Mouse (Mus musculus) lung, adult 2 months (tissue): Measurements from ENCODE around the gene Ung. TPM values are rescaled to one million over a fixed set of nuclear protein-coding genes. Genes with fewer than 3 reads are reported as not detected.

Experiments
- DNase-seq: peaks from one replicate; pipeline ENCODE4 v3.0.0; 2022
- H3K4me1 ChIP-seq: fragments of 200-500 bp; 2 replicates; pipeline ENCODE4 v1.6.1; 2011; ENCODE audit warnings: low read length; ENCODE audit not compliant: control insufficient read depth, insufficient read depth
- H3K4me3 ChIP-seq: fragments of 200-500 bp; replicated peaks from 2 replicates; pipeline ENCODE3; 2011; ENCODE audit warnings: low read depth, mild to moderate bottlenecking, control low read depth, low read length; ENCODE audit errors: extremely low read depth
- CTCF ChIP-seq: fragments of 200-500 bp; IDR thresholded peaks from 2 replicates; pipeline ENCODE4 v1.5.1; 2011; ENCODE audit warnings: mild to moderate bottlenecking, low read length, control low read depth; ENCODE audit not compliant: insufficient read depth
- POLR2A ChIP-seq: fragments of 200-500 bp; IDR thresholded peaks from 2 replicates; pipeline ENCODE4 v1.6.1; 2011; ENCODE audit warnings: low read depth, mild to moderate bottlenecking, control low read depth, low read length, borderline replicate concordance; ENCODE audit errors: extremely low read depth
- WGBS: fragments of 180-500 bp; shearing (Covaris S2); methylation state at CpG from one replicate; pipeline ENCODE4 v1.1.7; 2018; 5-methylcytosine and 5-hydroxymethylcytosine counted together
- polyA plus RNA-seq: library from polyadenylated mRNA; depleted of rRNA; stranded (reverse); fragments of >200 nt; gene quantifications from 2 replicates; pipeline ENCODE4 v1.2.3, GENCODE M21; 2012; rRNA removed

Gene Ung
- polyA plus RNA-seq: 2.2 and 3.0 TPM in 2 replicates

- no peak for TF ChIP-seq POLR2A
- no peak for TF ChIP-seq CTCF
- Histone ChIP-seq H3K4me3 (peak within 1 kb of the TSS; percentile 78), H3K4me1 (no peaks in the 10 kb centered on the region)
- DNase-seq: no peak
- WGBS: 2% methylated on average over 27 of the region's 29 CpGs
Observed at GRCm38 (mm10) chr5:114130211-114130605, at the start of gene Ung. Ung (plus strand) TSS chr5:114130386.

GRCm38 (mm10) chr5:114085501-114085900 lies 44.7 kb upstream of the Ung start:
- no peak for TF ChIP-seq POLR2A
- DNase-seq: no peak
- Histone ChIP-seq H3K4me1 (no peaks in the 10 kb centered on the region), H3K4me3 (no peak overlapping the region)
- 66% methylated on average over 14 of the region's 14 CpGs for WGBS

- TF ChIP-seq POLR2A (no peak), CTCF (no peak)
- DNase-seq: no peak
- H3K4me1 ChIP-seq: no peaks in the 10 kb centered on the region
- no peak overlapping the region for H3K4me3 ChIP-seq
- WGBS: 57% methylated on average over 12 of the region's 12 CpGs
Observed at GRCm38 (mm10) chr5:114087875-114088480, 42.2 kb upstream of the Ung start.

- 22% methylated on average over 7 of the region's 7 CpGs for WGBS
- DNase-seq: no peak
- Histone ChIP-seq H3K4me1 (no peaks in the 10 kb centered on the region), H3K4me3 (no peak overlapping the region)
- TF ChIP-seq POLR2A: no peak
- TF ChIP-seq CTCF: no peak
Observed at GRCm38 (mm10) chr5:114090421-114091013, 39.7 kb upstream of the Ung start.

- 3% methylated on average over 40 of the region's 40 CpGs for WGBS
- no peak within 1 kb of the TSS for H3K4me3 ChIP-seq
- TF ChIP-seq CTCF: no peak
- TF ChIP-seq POLR2A: no peak
- no peaks in the 10 kb centered on the region for H3K4me1 ChIP-seq
- DNase-seq: peak; percentile 58
Observed at GRCm38 (mm10) chr5:114091057-114091807, 39.0 kb upstream of the Ung start, which contains the start of gene Svop. Svop (minus strand) TSS chr5:114091570.

GRCm38 (mm10) chr5:114099709-114100389 lies 30.3 kb upstream of the Ung start:
- Histone ChIP-seq H3K4me3 (peak overlapping the region; percentile 60), H3K4me1 (peaks cover 5% of the 10 kb centered on the region)
- DNase-seq: peak; percentile 96
- TF ChIP-seq CTCF: no peak
- peak; percentile 42; the same call in 1 of the 2 replicates for TF ChIP-seq POLR2A
- 8% methylated on average over 37 of the region's 37 CpGs for WGBS

- peak overlapping the region; percentile 60 for H3K4me3 ChIP-seq
- no peak for TF ChIP-seq POLR2A
- no peak for DNase-seq
- WGBS: 3% methylated on average over 64 of the region's 64 CpGs
- H3K4me1 ChIP-seq: peaks cover 5% of the 10 kb centered on the region
Observed at GRCm38 (mm10) chr5:114100390-114101099, 29.6 kb upstream of the Ung start.

GRCm38 (mm10) chr5:114101873-114102272 lies 28.3 kb upstream of the Ung start:
- no peak overlapping the region for H3K4me3 ChIP-seq
- DNase-seq: no peak
- TF ChIP-seq POLR2A (no peak), CTCF (no peak)
- H3K4me1 ChIP-seq: peaks cover 5% of the 10 kb centered on the region
- 75% methylated on average over 4 of the region's 4 CpGs for WGBS

- TF ChIP-seq CTCF (no peak), POLR2A (no peak)
- no peak overlapping the region for H3K4me3 ChIP-seq
- 76% methylated on average over 1 of the region's 1 CpGs for WGBS
- DNase-seq: no peak
- peaks cover 5% of the 10 kb centered on the region for H3K4me1 ChIP-seq
Observed at GRCm38 (mm10) chr5:114102807-114103206, 27.4 kb upstream of the Ung start.
